Mouse (Mus musculus): ENCODE measurements around the gene Spred3. TPM values are rescaled to one million over a fixed set of nuclear protein-coding genes. Genes with fewer than 3 reads are reported as not detected.
A peak's percentile ranks its signal among the peaks of the same experiment; 100 is the strongest.

Gene Spred3
- polyA plus RNA-seq, 1 experiment: 4.1 TPM

GRCm38 (mm10) chr7:29155838-29156782 lies 14.1 kb downstream of the Spred3 start, which contains the start of gene Fam98c:
Gene Fam98c, minus strand, starts transcription at chr7:29156234.
- Histone ChIP-seq H3K79me2 (ENCODE audit: control insufficient read depth, insufficient read depth) (no peaks in the 10 kb centered on the region), H3ac (ENCODE audit: control insufficient read depth, insufficient read length) (peak within 1 kb of the TSS; percentile 36), H3K4me3 (peak within 1 kb of the TSS; percentile 22), H3K27me3 (ENCODE audit: control insufficient read depth, insufficient read depth, insufficient read length) (no peaks in the 10 kb centered on the region), H3K36me3 (ENCODE audit: control insufficient read depth, insufficient read depth) (no peaks in the 10 kb centered on the region), H3K4me2 (ENCODE audit: low read depth) (peak within 1 kb of the TSS; percentile 70)
- no peak for TF ChIP-seq CEBPB (IDR thresholded peaks at IDR 0.05; ENCODE audit: insufficient read depth, poor library complexity, severe bottlenecking)
- TF ChIP-seq POLR2AphosphoS2 (IDR thresholded peaks at IDR 0.05; ENCODE audit: insufficient read length, low read depth): peak; percentile 73
- no peak for TF ChIP-seq SRF (IDR thresholded peaks at IDR 0.05; ENCODE audit: control insufficient read depth, insufficient read length, low read depth)
- TF ChIP-seq TCF12 (IDR thresholded peaks at IDR 0.05; ENCODE audit: insufficient read depth, poor library complexity, severe bottlenecking): no peak
- TF ChIP-seq REST (IDR thresholded peaks at IDR 0.05; ENCODE audit: insufficient read depth, insufficient read length): no peak
- no peak for TF ChIP-seq MYOG (IDR thresholded peaks at IDR 0.05; ENCODE audit: control insufficient read depth in 1 of 3, insufficient read depth in 1 of 3, insufficient read length in 2 of 3, low read depth in 2 of 3)
- no peak for TF ChIP-seq MAX (IDR thresholded peaks at IDR 0.05; ENCODE audit: low read depth)
- no peak for TF ChIP-seq TCF3 (IDR thresholded peaks at IDR 0.05; ENCODE audit: insufficient read length, low read depth)
- no peak for TF ChIP-seq MYOD1 (IDR thresholded peaks at IDR 0.05; ENCODE audit: control insufficient read depth in 1 of 3, insufficient read length in 2 of 3, low read depth in 2 of 3)
- no peak for TF ChIP-seq USF1 (IDR thresholded peaks at IDR 0.05; ENCODE audit: low read depth)
- peak; percentile 54 for TF ChIP-seq POLR2A (IDR thresholded peaks at IDR 0.05; ENCODE audit: insufficient read length, low read depth)
- no peak for TF ChIP-seq E2F4 (IDR thresholded peaks at IDR 0.05; ENCODE audit: insufficient read depth)

GRCm38 (mm10) chr7:29155196-29155837 lies 14.9 kb downstream of the Spred3 start:
- TF ChIP-seq MAX (IDR thresholded peaks at IDR 0.05; ENCODE audit: low read depth): no peak
- peak; percentile 73 for TF ChIP-seq POLR2A (IDR thresholded peaks at IDR 0.05; ENCODE audit: insufficient read length, low read depth)
- TF ChIP-seq TCF12 (IDR thresholded peaks at IDR 0.05; ENCODE audit: insufficient read depth, poor library complexity, severe bottlenecking): no peak
- peak; percentile 38 for TF ChIP-seq POLR2AphosphoS2 (IDR thresholded peaks at IDR 0.05; ENCODE audit: insufficient read length, low read depth)
- no peaks in the 10 kb centered on the region for H3K79me2 ChIP-seq (ENCODE audit: control insufficient read depth, insufficient read depth)

GRCm38 (mm10) chr7:29154018-29154720 lies 16.0 kb downstream of the Spred3 start:
- no peak overlapping the region for H3K4me2 ChIP-seq (ENCODE audit: low read depth)
- H3K27me3 ChIP-seq (ENCODE audit: control insufficient read depth, insufficient read depth, insufficient read length): peaks cover 5% of the 10 kb centered on the region
- no peaks in the 10 kb centered on the region for H3K36me3 ChIP-seq (ENCODE audit: control insufficient read depth, insufficient read depth)
- no peak overlapping the region for H3K4me3 ChIP-seq
- no peak overlapping the region for H3ac ChIP-seq (ENCODE audit: control insufficient read depth, insufficient read length)
- TF ChIP-seq POLR2AphosphoS2 (IDR thresholded peaks at IDR 0.05; ENCODE audit: insufficient read length, low read depth) (no peak), CEBPB (IDR thresholded peaks at IDR 0.05; ENCODE audit: insufficient read depth, poor library complexity, severe bottlenecking) (no peak), TCF12 (IDR thresholded peaks at IDR 0.05; ENCODE audit: insufficient read depth, poor library complexity, severe bottlenecking) (no peak), SRF (IDR thresholded peaks at IDR 0.05; ENCODE audit: control insufficient read depth, insufficient read length, low read depth) (no peak), E2F4 (IDR thresholded peaks at IDR 0.05; ENCODE audit: insufficient read depth) (no peak), REST (IDR thresholded peaks at IDR 0.05; ENCODE audit: insufficient read depth, insufficient read length) (no peak), POLR2A (IDR thresholded peaks at IDR 0.05; ENCODE audit: insufficient read length, low read depth) (no peak), MYOD1 (IDR thresholded peaks at IDR 0.05; ENCODE audit: control insufficient read depth in 1 of 3, insufficient read length in 2 of 3, low read depth in 2 of 3) (no peak), TCF3 (IDR thresholded peaks at IDR 0.05; ENCODE audit: insufficient read length, low read depth) (no peak), MAX (IDR thresholded peaks at IDR 0.05; ENCODE audit: low read depth) (no peak), MYOG (IDR thresholded peaks at IDR 0.05; ENCODE audit: control insufficient read depth in 1 of 3, insufficient read depth in 1 of 3, insufficient read length in 2 of 3, low read depth in 2 of 3) (no peak), USF1 (IDR thresholded peaks at IDR 0.05; ENCODE audit: low read depth) (no peak)
- no peaks in the 10 kb centered on the region for H3K79me2 ChIP-seq (ENCODE audit: control insufficient read depth, insufficient read depth)

More at GRCm38 (mm10) chr7:29155196-29155837, 14.9 kb downstream of the Spred3 start:
- Histone ChIP-seq H3K4me3 (peak overlapping the region; percentile 22), H3K36me3 (ENCODE audit: control insufficient read depth, insufficient read depth) (no peaks in the 10 kb centered on the region), H3ac (ENCODE audit: control insufficient read depth, insufficient read length) (peak overlapping the region; percentile 36), H3K4me2 (ENCODE audit: low read depth) (peak overlapping the region; percentile 70), H3K27me3 (ENCODE audit: control insufficient read depth, insufficient read depth, insufficient read length) (no peaks in the 10 kb centered on the region)

- no peaks in the 10 kb centered on the region for H3K79me2 ChIP-seq (ENCODE audit: control insufficient read depth, insufficient read depth)
- peaks cover 5% of the 10 kb centered on the region for H3K27me3 ChIP-seq (ENCODE audit: control insufficient read depth, insufficient read depth, insufficient read length)
- no peak overlapping the region for H3K4me2 ChIP-seq (ENCODE audit: low read depth)
- TF ChIP-seq POLR2A (IDR thresholded peaks at IDR 0.05; ENCODE audit: insufficient read length, low read depth) (no peak), SRF (IDR thresholded peaks at IDR 0.05; ENCODE audit: control insufficient read depth, insufficient read length, low read depth) (no peak)
- no peaks in the 10 kb centered on the region for H3K36me3 ChIP-seq (ENCODE audit: control insufficient read depth, insufficient read depth)
- H3K4me3 ChIP-seq: no peak overlapping the region
- no peak overlapping the region for H3ac ChIP-seq (ENCODE audit: control insufficient read depth, insufficient read length)
These were observed 18.7 kb downstream of the Spred3 start for GRCm38 (mm10) chr7:29151486-29151885.

All from myocyte (in vitro differentiated cells).